Mouse (Mus musculus) stomach, embryonic 14.5 days (tissue): ENCODE results near the gene Dnaaf5. TPM values are rescaled to one million over a fixed set of nuclear protein-coding genes. Genes with fewer than 3 reads are reported as not detected.

Experiments used
- ATAC-seq: fragments of 200-750 bp; cut with Nextera tagmentation; 2 replicates; pipeline ENCODE4 v1.8.0; 2017; ENCODE audit warnings: low read depth, moderate TSS enrichment; ENCODE audit not compliant: insufficient number of reproducible peaks, insufficient read depth, low FRiP score
- H3K27ac ChIP-seq: fragments of 300-500 bp; sonication (generic); 2 replicates; pipeline ENCODE4 v1.5.1; 2014; ENCODE audit warnings: mild to moderate bottlenecking, low read length, moderate library complexity, mixed read lengths
- H3K27me3 ChIP-seq: fragments of 300-500 bp; sonication (generic); 2 replicates; pipeline ENCODE4 v1.6.1; 2014; ENCODE audit warnings: low read length, control low read depth, mixed read lengths; ENCODE audit not compliant: control insufficient read depth, insufficient read depth
- H3K36me3 ChIP-seq: fragments of 300-500 bp; sonication (generic); 2 replicates; pipeline ENCODE4 v1.6.1; 2014; ENCODE audit warnings: mild to moderate bottlenecking, control low read depth, low read length, moderate library complexity, mixed read lengths; ENCODE audit not compliant: control insufficient read depth, insufficient read depth
- H3K4me1 ChIP-seq: fragments of 300-500 bp; sonication (generic); 2 replicates; pipeline ENCODE4 v1.6.1; 2014; ENCODE audit warnings: low read length, control low read depth, mixed read lengths; ENCODE audit not compliant: control insufficient read depth, insufficient read depth
- H3K4me2 ChIP-seq: fragments of 300-500 bp; sonication (generic); replicated peaks from 2 replicates; pipeline ENCODE4 v1.6.1; 2014; ENCODE audit warnings: low read depth, low read length, control low read depth
- H3K4me3 ChIP-seq: fragments of 300-500 bp; sonication (generic); 2 replicates; pipeline ENCODE4 v1.5.1; 2014; ENCODE audit warnings: low read depth, low read length, control low read depth
- H3K9ac ChIP-seq: fragments of 300-500 bp; sonication (generic); replicated peaks from 2 replicates; pipeline ENCODE4 v1.6.1; 2014; ENCODE audit warnings: low read depth, mild to moderate bottlenecking, control low read depth, low read length, moderate library complexity, mixed read lengths
- H3K9me3 ChIP-seq: fragments of 300-500 bp; sonication (generic); 2 replicates; pipeline ENCODE4 v1.6.1; 2016; ENCODE audit warnings: low read depth, low read length, control low read depth; ENCODE audit not compliant: control insufficient read depth
- WGBS: fragments of 180-500 bp; shearing (Covaris S2); extraction: QIAGEN DNeasy Blood & Tissue Kit; methylation state at CpG from one replicate; pipeline ENCODE4 v1.1.7; 2014; 5-methylcytosine and 5-hydroxymethylcytosine counted together
- polyA plus RNA-seq: library from polyadenylated mRNA; unstranded; fragments of >200 nt; fragmentation: Nextera tagmentation; extraction: Ambion mirVana; gene quantifications from 2 replicates; pipeline ENCODE4 v1.2.1, GENCODE M21; 2014

Dnaaf5 gene
- polyA plus RNA-seq, 1 experiment from 2014 or later: 6.4 TPM

DNA sequence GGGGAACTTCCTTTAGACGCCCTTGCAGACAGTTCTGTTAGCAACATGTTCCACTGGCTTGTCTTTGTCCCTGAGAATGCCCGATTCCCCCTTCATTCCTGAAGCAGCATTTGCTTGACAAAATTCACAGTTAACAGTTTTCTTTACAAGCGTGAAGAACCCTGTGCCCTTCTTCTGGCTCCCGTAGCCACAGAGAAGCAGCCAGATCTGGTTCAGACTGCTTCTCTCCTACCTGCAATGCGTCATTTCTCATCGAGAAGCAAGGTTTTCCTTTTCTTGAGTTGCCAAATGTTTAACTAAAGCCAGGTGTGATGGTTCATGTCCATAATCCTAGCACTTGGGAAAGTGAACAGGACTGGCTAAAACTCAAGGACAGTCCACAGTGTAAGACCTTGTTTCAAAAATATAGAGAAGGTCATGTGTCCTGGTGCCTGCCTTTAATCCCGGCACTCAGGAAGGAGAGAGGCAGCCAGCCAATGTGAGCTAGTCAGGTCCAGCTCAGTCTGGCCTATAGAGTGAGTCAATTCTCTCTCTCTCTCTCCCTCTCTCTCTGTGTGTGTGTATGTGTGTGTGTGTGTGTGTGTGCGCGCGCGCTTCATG, 3.4 kb upstream of the Dnaaf5 start:
- no peak overlapping the region for H3K27ac ChIP-seq

GRCm38 (mm10) chr5:139147178-139148078, 2.6 kb upstream of the Dnaaf5 start:
- Histone ChIP-seq H3K4me3 (no peak overlapping the region), H3K9me3 (no peaks in the 10 kb centered on the region), H3K27me3 (no peaks in the 10 kb centered on the region), H3K4me2 (no peak overlapping the region), H3K27ac (no peak overlapping the region), H3K9ac (no peak overlapping the region), H3K4me1 (peaks cover 9% of the 10 kb centered on the region), H3K36me3 (no peaks in the 10 kb centered on the region)
- WGBS: 90% methylated on average over 14 of the region's 14 CpGs
- ATAC-seq: no peak

More for the DNA sequence above, 3.4 kb upstream of the Dnaaf5 start:
- H3K9ac ChIP-seq: no peak overlapping the region
- H3K4me1 ChIP-seq: peaks cover 9% of the 10 kb centered on the region
- H3K4me2 ChIP-seq: no peak overlapping the region
- WGBS: 84% methylated on average over 11 of the region's 11 CpGs
- H3K27me3 ChIP-seq: no peaks in the 10 kb centered on the region
- ATAC-seq: no peak
- no peaks in the 10 kb centered on the region for H3K9me3 ChIP-seq
- H3K4me3 ChIP-seq: no peak overlapping the region
- no peaks in the 10 kb centered on the region for H3K36me3 ChIP-seq

DNA sequence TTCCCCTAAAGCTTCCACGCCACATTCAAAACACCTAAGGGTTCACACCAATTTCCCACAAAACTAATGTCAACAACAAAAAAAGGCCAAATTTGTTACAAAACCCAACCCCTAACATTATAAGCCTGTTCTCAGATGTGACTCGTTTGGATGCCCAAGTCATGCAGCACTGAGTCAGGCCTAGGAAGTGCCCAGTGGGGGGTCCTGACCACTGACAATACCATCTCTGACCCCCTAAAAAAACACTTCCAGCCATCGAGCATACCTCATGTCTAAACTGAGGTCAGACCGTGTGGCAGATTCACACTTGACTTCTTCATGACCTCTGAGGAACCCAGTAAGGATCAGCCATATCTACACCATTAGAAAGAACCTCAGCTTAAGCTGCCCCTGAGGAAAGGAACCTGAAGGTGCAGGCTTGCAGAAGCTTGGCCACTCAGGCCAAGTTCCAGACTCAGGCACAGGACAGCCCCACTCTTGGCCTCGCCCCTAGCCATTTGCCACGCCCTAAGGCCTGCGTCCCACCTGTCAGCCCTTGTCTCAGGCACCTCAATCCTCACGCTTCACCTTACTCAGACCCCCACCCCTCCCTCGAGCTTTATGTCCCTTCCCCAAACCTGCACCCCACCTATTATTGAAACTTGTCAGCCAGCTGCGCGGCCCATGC, 884 bp upstream of the Dnaaf5 start:
- H3K9ac ChIP-seq: no peak overlapping the region
- peak; percentile 51 for ATAC-seq
- H3K27me3 ChIP-seq: no peaks in the 10 kb centered on the region
- peak overlapping the region; percentile 45 for H3K4me2 ChIP-seq
- peaks cover 13% of the 10 kb centered on the region for H3K36me3 ChIP-seq
- 25% methylated on average over 11 of the region's 11 CpGs for WGBS
- peaks cover 9% of the 10 kb centered on the region for H3K4me1 ChIP-seq
- no peaks in the 10 kb centered on the region for H3K9me3 ChIP-seq
- peak overlapping the region; percentile 79 for H3K4me3 ChIP-seq
- H3K27ac ChIP-seq: no peak overlapping the region

DNA sequence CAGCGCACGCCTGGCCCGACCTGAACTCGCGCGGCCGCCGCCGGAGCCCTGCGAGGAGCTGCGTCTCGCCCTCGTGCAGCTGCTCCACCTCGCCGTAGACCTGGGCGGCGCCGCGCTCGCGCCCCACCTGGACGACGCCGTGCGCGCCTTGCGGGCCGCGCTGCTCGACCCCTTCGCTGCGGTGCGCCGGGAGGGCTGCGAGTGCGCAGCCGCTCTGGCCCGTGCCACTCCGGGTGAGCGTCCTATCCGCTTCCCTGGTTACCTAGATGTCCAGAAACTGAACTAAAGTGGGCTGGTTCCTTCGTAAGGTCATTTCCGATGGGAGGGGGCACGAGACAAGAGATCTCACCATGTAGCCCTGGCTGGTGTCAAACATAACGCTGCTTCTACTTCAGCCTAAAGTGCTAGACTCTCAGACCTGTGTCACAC, 594 bp downstream of the Dnaaf5 start:
- Histone ChIP-seq H3K27me3 (no peaks in the 10 kb centered on the region), H3K4me3 (peak overlapping the region; percentile 79), H3K27ac (peak overlapping the region; percentile 36; the same call in 1 of the 2 replicates), H3K4me2 (peak overlapping the region; percentile 83), H3K9me3 (no peaks in the 10 kb centered on the region), H3K36me3 (peaks cover 22% of the 10 kb centered on the region), H3K4me1 (peaks cover 9% of the 10 kb centered on the region), H3K9ac (peak overlapping the region; percentile 67)
- WGBS: 1% methylated on average over 45 of the region's 45 CpGs
- peak; percentile 19 for ATAC-seq

- peaks cover 29% of the 10 kb centered on the region for H3K36me3 ChIP-seq
- H3K27ac ChIP-seq: no peak overlapping the region
- H3K4me3 ChIP-seq: no peak overlapping the region
- H3K9me3 ChIP-seq: no peaks in the 10 kb centered on the region
- no peak overlapping the region for H3K9ac ChIP-seq
- H3K27me3 ChIP-seq: no peaks in the 10 kb centered on the region
- WGBS: 90% methylated on average over 8 of the region's 8 CpGs
- no peak for ATAC-seq
- no peak overlapping the region for H3K4me2 ChIP-seq
- H3K4me1 ChIP-seq: no peaks in the 10 kb centered on the region
Observed at GRCm38 (mm10) chr5:139160899-139161298, 10.9 kb downstream of the Dnaaf5 start.

GRCm38 (mm10) chr5:139161632-139162031, 11.6 kb downstream of the Dnaaf5 start:
- no peak for ATAC-seq
- Histone ChIP-seq H3K4me3 (no peak overlapping the region), H3K4me2 (no peak overlapping the region), H3K27ac (no peak overlapping the region), H3K9me3 (no peaks in the 10 kb centered on the region), H3K36me3 (peaks cover 28% of the 10 kb centered on the region), H3K4me1 (no peaks in the 10 kb centered on the region), H3K9ac (no peak overlapping the region), H3K27me3 (no peaks in the 10 kb centered on the region)
- WGBS: 85% methylated on average over 10 of the region's 10 CpGs

GRCm38 (mm10) chr5:139166781-139167361, 16.8 kb downstream of the Dnaaf5 start:
- Histone ChIP-seq H3K27ac (no peak overlapping the region), H3K9ac (no peak overlapping the region), H3K9me3 (no peaks in the 10 kb centered on the region), H3K4me2 (no peak overlapping the region), H3K27me3 (no peaks in the 10 kb centered on the region), H3K4me3 (no peak overlapping the region), H3K36me3 (peaks cover 47% of the 10 kb centered on the region), H3K4me1 (no peaks in the 10 kb centered on the region)
- no peak for ATAC-seq
- WGBS: 78% methylated on average over 6 of the region's 6 CpGs

DNA sequence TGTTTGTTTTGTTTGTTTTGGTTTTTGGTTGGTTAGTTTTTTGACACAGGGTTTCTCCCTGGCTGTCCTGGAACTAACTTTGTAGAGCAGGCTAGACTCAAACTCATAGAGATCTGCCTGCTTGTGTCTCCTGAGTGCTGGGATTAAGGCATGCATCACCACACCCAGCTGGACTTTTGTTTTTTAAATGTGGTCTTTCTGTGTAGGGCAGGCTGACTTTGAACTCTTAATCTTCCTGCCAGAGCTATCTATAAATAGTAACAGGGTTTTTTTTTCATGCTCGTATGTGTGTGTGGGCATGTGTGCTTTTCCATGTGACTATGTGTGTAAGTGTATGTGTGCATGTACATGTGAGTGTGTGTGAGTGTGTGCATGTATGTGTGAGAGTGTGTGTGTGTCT, 17.5 kb downstream of the Dnaaf5 start:
- 79% methylated on average over 1 of the region's 1 CpGs for WGBS
- H3K36me3 ChIP-seq: peaks cover 50% of the 10 kb centered on the region
- H3K27me3 ChIP-seq: no peaks in the 10 kb centered on the region
- no peak overlapping the region for H3K4me3 ChIP-seq
- no peak for ATAC-seq
- no peaks in the 10 kb centered on the region for H3K4me1 ChIP-seq
- H3K9me3 ChIP-seq: no peaks in the 10 kb centered on the region
- H3K9ac ChIP-seq: no peak overlapping the region
- H3K4me2 ChIP-seq: no peak overlapping the region
- H3K27ac ChIP-seq: no peak overlapping the region
